Mouse (Mus musculus) testis, adult 2 months (tissue): Measurements from ENCODE around the gene Gm45213. TPM values are rescaled to one million over a fixed set of nuclear protein-coding genes. Genes with fewer than 3 reads are reported as not detected.

Source experiments
- H3K27ac ChIP-seq: fragments of 200-500 bp; 2 replicates; pipeline ENCODE4 v1.5.1; 2012; ENCODE audit warnings: low read depth, low read length; ENCODE audit not compliant: control insufficient read depth, insufficient read depth
- H3K27me3 ChIP-seq: fragments of 200-500 bp; 2 replicates; pipeline ENCODE4 v1.6.1; 2012; ENCODE audit warnings: mild to moderate bottlenecking, low read length, moderate library complexity; ENCODE audit not compliant: control insufficient read depth, insufficient read depth
- H3K36me3 ChIP-seq: fragments of 200-500 bp; 2 replicates; pipeline ENCODE4 v1.6.1; 2012; ENCODE audit warnings: mild to moderate bottlenecking, low read length; ENCODE audit not compliant: control insufficient read depth, insufficient read depth
- H3K4me1 ChIP-seq: fragments of 200-500 bp; 2 replicates; pipeline ENCODE4 v1.6.1; 2012; ENCODE audit warnings: low read length; ENCODE audit not compliant: control insufficient read depth, insufficient read depth
- H3K4me3 ChIP-seq: fragments of 200-500 bp; 2 replicates; pipeline ENCODE4 v1.5.1; 2012; ENCODE audit warnings: low read depth, mild to moderate bottlenecking, low read length, moderate library complexity, mixed read lengths; ENCODE audit not compliant: control insufficient read depth
- CTCF ChIP-seq: fragments of 200-500 bp; IDR thresholded peaks from 2 replicates; pipeline ENCODE4 v1.5.1; 2012; ENCODE audit warnings: low read depth, mild to moderate bottlenecking, inconsistent platforms, low read length, moderate library complexity; ENCODE audit not compliant: control insufficient read depth, insufficient read depth, insufficient replicate concordance
- POLR2A ChIP-seq: fragments of 200-500 bp; IDR thresholded peaks from 2 replicates; pipeline ENCODE4 v1.6.1; 2012; ENCODE audit warnings: low read depth, mild to moderate bottlenecking, inconsistent platforms, low read length, moderate library complexity; ENCODE audit not compliant: control insufficient read depth
- polyA plus RNA-seq: library from polyadenylated mRNA; depleted of rRNA; stranded (reverse); fragments of >200 nt; gene quantifications from 2 replicates; pipeline ENCODE4 v1.2.3, GENCODE M21; 2012

Gm45213 gene
- polyA plus RNA-seq, 1 experiment: not detected

- Histone ChIP-seq H3K27me3 (no peaks in the 10 kb centered on the region), H3K4me3 (no peak overlapping the region), H3K36me3 (no peaks in the 10 kb centered on the region), H3K27ac (no peak overlapping the region), H3K4me1 (no peaks in the 10 kb centered on the region)
- TF ChIP-seq CTCF (no peak), POLR2A (no peak)
Measured at GRCm38 (mm10) chr7:66038730-66039129, 4.7 kb upstream of the Gm45213 start.

DNA sequence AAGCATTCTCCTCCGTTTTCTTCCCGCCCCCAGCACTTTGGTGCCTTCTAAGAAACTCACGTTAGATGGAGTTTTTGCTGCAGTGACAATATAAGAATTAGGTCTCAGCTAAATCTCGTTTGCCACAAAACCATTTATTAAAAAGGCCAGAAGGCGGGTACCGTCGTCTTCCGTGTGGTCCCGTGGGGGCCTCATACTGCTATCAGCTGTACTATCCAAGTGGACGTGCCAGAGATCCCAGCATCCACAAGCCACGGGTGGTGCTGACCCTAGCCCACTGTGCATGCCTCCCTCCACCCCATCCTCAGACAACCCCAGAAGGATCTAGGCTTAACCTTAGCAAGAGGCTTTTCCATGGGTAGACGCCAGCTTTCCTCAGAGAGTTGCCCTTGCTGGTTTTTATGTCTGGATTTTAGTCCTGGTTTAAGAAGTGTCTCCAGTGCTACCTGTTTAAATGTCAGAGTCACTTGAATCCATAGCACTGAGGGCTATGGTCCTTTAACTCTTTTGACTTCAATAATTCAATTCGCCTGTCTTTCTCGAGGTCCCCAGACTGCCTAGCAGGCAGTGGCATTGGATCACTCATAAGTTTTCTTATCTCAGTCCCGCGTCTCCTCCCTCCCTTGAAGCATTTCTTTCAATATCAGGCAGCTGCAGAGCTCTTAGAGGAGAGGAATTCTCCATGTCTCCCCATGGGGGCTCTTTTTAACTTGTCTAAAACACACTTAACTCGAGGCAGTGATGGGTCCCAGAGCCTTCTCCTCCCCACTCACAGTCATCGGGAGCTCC lies 3.2 kb upstream of the Gm45213 start:
- no peak overlapping the region for H3K4me3 ChIP-seq
- TF ChIP-seq POLR2A (no peak), CTCF (no peak)
- H3K27ac ChIP-seq: no peak overlapping the region
- H3K27me3 ChIP-seq: no peaks in the 10 kb centered on the region
- no peaks in the 10 kb centered on the region; the same call in 1 of the 2 replicates for H3K4me1 ChIP-seq
- no peaks in the 10 kb centered on the region for H3K36me3 ChIP-seq

GRCm38 (mm10) chr7:66044617-66045016 lies 1.2 kb downstream of the Gm45213 start:
- H3K4me1 ChIP-seq: no peaks in the 10 kb centered on the region; the same call in 1 of the 2 replicates
- no peak for TF ChIP-seq POLR2A
- no peak for TF ChIP-seq CTCF
- H3K27ac ChIP-seq: no peak overlapping the region
- no peaks in the 10 kb centered on the region for H3K27me3 ChIP-seq
- no peaks in the 10 kb centered on the region for H3K36me3 ChIP-seq
- H3K4me3 ChIP-seq: no peak overlapping the region

DNA sequence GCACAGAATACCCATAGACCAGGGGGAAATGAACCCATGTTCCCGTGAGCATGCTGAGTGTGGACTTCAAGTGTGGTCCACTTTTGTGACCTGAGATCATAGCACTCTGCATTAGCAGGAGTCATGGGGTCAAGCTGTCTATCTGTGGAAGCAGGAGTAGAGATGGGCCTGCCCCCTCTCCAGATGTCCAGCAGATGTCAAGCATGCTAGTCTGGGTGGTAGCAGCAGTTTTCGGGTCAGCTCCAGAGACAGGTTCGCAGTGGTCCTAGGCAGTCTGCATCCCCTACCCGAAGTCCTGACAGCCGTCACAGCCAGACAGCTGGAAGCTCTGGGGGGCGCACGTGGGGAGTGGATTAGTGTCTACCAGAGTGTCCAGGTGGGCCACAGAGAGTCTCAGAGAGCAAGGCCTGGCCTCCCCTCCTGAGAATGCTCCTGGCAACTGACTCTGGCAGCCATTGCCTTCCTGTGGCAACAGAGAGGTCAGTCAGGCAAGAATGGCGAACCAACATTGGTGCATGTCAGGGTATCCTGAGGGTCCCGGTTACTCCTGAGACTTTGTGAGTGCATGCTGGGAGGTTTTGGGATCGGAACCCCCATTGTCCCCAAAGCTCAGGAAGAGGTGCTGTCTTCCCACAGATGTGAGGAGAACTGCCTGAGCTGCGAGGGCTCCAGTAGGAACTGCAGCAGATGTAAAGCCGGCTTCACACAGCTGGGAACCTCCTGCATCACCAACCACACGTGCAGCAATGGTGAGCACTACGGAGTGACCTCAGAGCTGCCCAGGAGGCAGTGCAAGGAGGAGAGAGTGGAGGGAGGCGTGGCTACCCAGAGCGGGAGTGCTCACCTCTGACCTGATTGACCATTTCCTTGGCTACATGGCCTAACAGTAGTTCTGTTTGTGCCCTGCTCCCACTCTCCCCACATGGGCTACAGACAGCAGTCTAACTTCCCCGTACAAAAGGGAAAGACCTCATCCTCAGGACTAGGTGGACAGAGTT lies 3.8 kb downstream of the Gm45213 start:
- no peaks in the 10 kb centered on the region for H3K36me3 ChIP-seq
- H3K4me1 ChIP-seq: no peaks in the 10 kb centered on the region; the same call in 1 of the 2 replicates
- no peak overlapping the region for H3K4me3 ChIP-seq
- no peaks in the 10 kb centered on the region for H3K27me3 ChIP-seq
- H3K27ac ChIP-seq: no peak overlapping the region
- TF ChIP-seq CTCF (no peak), POLR2A (no peak)

GRCm38 (mm10) chr7:66047975-66048374 lies 4.6 kb downstream of the Gm45213 start:
- H3K4me1 ChIP-seq: no peaks in the 10 kb centered on the region; the same call in 1 of the 2 replicates
- no peak for TF ChIP-seq CTCF
- no peak for TF ChIP-seq POLR2A
- no peaks in the 10 kb centered on the region for H3K27me3 ChIP-seq
- H3K36me3 ChIP-seq: no peaks in the 10 kb centered on the region
- no peak overlapping the region for H3K27ac ChIP-seq
- H3K4me3 ChIP-seq: no peak overlapping the region

DNA sequence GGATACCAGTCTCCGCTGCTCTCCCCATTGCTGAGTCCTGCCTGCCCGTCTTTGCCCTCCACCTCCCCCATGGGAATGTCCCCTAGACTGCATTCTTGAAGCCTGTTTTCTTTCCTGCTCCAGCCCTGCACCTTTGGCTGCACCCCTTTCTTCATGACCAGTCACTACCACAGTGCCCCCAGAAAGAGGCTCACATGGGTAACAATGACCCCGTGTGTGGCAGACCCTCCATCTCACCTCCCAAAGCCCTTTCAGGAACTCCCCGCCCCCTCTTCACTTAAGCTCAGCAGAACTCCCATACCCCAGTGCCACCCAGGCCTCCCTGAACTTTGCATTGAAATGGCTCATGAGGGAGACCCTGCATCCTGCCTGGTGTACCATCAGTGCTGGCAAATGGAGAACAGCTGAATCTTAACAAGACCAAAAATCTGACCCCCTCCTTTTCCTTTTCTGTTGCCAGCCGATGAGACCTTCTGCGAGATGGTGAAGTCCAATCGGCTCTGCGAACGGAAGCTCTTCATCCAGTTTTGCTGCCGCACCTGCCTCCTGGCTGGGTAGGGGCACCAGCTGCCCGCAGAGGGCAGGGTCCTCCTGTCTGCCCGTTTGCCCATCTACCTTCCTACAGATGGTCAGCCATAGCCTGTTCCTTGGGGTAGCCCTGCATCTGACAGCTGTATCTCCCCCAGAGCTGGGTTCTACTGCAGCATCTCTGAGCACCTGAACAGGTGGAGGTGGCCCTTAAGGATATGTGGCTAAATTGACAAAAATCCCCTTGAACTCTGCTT lies 5.2 kb downstream of the Gm45213 start:
- no peak for TF ChIP-seq CTCF
- TF ChIP-seq POLR2A: no peak
- H3K4me3 ChIP-seq: no peak overlapping the region
- no peak overlapping the region for H3K27ac ChIP-seq
- H3K36me3 ChIP-seq: no peaks in the 10 kb centered on the region
- H3K27me3 ChIP-seq: no peaks in the 10 kb centered on the region
- H3K4me1 ChIP-seq: no peaks in the 10 kb centered on the region; the same call in 1 of the 2 replicates
